Mouse (Mus musculus) liver, postnatal 0 days (tissue): ENCODE measurements around the gene Olfr688.

Experiments used
- CTCF ChIP-seq: sonication (generic); IDR thresholded peaks from 2 replicates; pipeline ENCODE4 v1.5.1; 2016; ENCODE audit warnings: antibody characterized with exemption, low read depth
- EP300 ChIP-seq: IDR thresholded peaks from 2 replicates; pipeline ENCODE4 v1.6.1; 2016; ENCODE audit warnings: antibody characterized with exemption, low read depth, mild to moderate bottlenecking

DNA sequence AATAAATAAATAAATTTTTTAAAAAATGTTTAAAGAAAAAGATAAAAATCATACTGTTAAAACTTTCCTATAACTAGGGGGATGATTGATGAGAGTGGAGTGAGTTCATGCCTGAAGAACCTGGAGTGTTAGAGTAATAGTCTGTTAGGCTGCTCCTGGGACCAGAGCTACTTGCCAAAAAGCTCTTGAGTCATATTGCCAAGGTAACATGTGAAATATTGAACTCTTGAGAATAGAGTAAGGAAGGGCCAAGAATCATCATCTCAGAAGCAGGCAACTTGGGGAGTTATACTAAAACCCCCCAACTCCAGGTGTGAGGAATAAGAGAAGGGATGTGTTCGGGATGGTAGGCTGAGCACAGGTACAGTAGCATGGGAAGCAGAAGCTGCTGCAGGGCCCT, 23.0 kb downstream of the Olfr688 start, which contains the start of gene Olfr689:
- TF ChIP-seq EP300: no peak
- TF ChIP-seq CTCF: no peak
